Mouse (Mus musculus): ENCODE data around the gene Lsamp. TPM values are rescaled to one million over a fixed set of nuclear protein-coding genes. Genes with fewer than 3 reads are reported as not detected.

Lsamp gene
- polyA plus RNA-seq, 1 experiment from 2014 or later = 3.1 TPM

- H3K4me3 ChIP-seq (ENCODE audit: low read length) = no peak overlapping the region
- no peaks in the 10 kb centered on the region for H3K9me3 ChIP-seq (ENCODE audit: control insufficient read depth, low read length)
- ATAC-seq = no peak
- no peak overlapping the region for H3K9ac ChIP-seq (ENCODE audit: low read depth, low read length)
- no peaks in the 10 kb centered on the region for H3K36me3 ChIP-seq (ENCODE audit: control insufficient read depth, insufficient read depth, low read length)
- no peak overlapping the region for H3K27ac ChIP-seq (ENCODE audit: low read length)
- no peak overlapping the region for H3K4me2 ChIP-seq (ENCODE audit: low read depth, low read length)
- no peaks in the 10 kb centered on the region for H3K4me1 ChIP-seq (ENCODE audit: control insufficient read depth, insufficient read depth, low read length)
- H3K27me3 ChIP-seq (replicated peaks; ENCODE audit: control insufficient read depth, insufficient read depth, low read length) = no peaks in the 10 kb centered on the region
These were observed 2064.0 kb downstream of the Lsamp start for GRCm38 (mm10) chr16:42048138-42048537.

- 66% methylated on average over 3 of the region's 3 CpGs for WGBS
- no peaks in the 10 kb centered on the region for H3K27me3 ChIP-seq (replicated peaks; ENCODE audit: control insufficient read depth, insufficient read depth, low read length)
- H3K36me3 ChIP-seq (ENCODE audit: control insufficient read depth, insufficient read depth, low read length) = no peaks in the 10 kb centered on the region
- no peak for ATAC-seq
- no peak overlapping the region for H3K4me3 ChIP-seq (ENCODE audit: low read length)
- H3K27ac ChIP-seq (ENCODE audit: low read length) = no peak overlapping the region
- H3K9ac ChIP-seq (ENCODE audit: low read depth, low read length) = no peak overlapping the region
- H3K9me3 ChIP-seq (ENCODE audit: control insufficient read depth, low read length) = no peaks in the 10 kb centered on the region
- no peaks in the 10 kb centered on the region for H3K4me1 ChIP-seq (ENCODE audit: control insufficient read depth, insufficient read depth, low read length)
- H3K4me2 ChIP-seq (ENCODE audit: low read depth, low read length) = no peak overlapping the region
These were observed 2075.8 kb downstream of the Lsamp start for GRCm38 (mm10) chr16:42059927-42060326.

DNA sequence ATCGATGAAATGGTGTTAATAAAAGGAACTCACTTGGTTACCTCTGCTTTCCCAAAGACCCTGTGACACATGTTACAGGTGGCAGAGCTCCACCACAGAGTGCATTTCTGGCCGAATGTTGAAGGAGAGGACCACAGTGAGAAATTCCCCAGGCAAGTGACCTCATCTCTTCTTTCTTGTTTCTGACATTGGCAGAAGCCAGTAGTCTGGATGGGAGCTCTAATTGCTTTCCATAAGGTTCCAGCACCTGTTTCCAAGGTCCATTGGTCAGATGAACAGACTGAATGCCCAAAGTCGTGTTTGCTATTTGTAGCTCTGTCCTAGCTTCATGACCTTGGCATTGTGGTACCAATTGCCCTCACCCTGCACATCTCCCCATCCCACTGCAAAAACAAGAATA is 2090.2 kb downstream of the Lsamp start:
- Histone ChIP-seq H3K9ac (ENCODE audit: low read depth, low read length) (no peak overlapping the region), H3K36me3 (ENCODE audit: control insufficient read depth, insufficient read depth, low read length) (no peaks in the 10 kb centered on the region), H3K9me3 (ENCODE audit: control insufficient read depth, low read length) (no peaks in the 10 kb centered on the region), H3K27me3 (replicated peaks; ENCODE audit: control insufficient read depth, insufficient read depth, low read length) (no peaks in the 10 kb centered on the region), H3K4me2 (ENCODE audit: low read depth, low read length) (no peak overlapping the region), H3K4me1 (ENCODE audit: control insufficient read depth, insufficient read depth, low read length) (no peaks in the 10 kb centered on the region), H3K4me3 (ENCODE audit: low read length) (no peak overlapping the region), H3K27ac (ENCODE audit: low read length) (no peak overlapping the region)
- WGBS = 79% methylated on average over 3 of the region's 3 CpGs
- no peak for ATAC-seq

GRCm38 (mm10) chr16:42079573-42079972 is 2095.4 kb downstream of the Lsamp start:
- H3K27me3 ChIP-seq (replicated peaks; ENCODE audit: control insufficient read depth, insufficient read depth, low read length) = no peaks in the 10 kb centered on the region
- no peak overlapping the region for H3K27ac ChIP-seq (ENCODE audit: low read length)
- H3K4me1 ChIP-seq (ENCODE audit: control insufficient read depth, insufficient read depth, low read length) = no peaks in the 10 kb centered on the region
- H3K4me2 ChIP-seq (ENCODE audit: low read depth, low read length) = no peak overlapping the region
- no peak for ATAC-seq
- no peak overlapping the region for H3K4me3 ChIP-seq (ENCODE audit: low read length)
- 77% methylated on average over 4 of the region's 4 CpGs for WGBS
- no peak overlapping the region for H3K9ac ChIP-seq (ENCODE audit: low read depth, low read length)
- H3K36me3 ChIP-seq (ENCODE audit: control insufficient read depth, insufficient read depth, low read length) = no peaks in the 10 kb centered on the region
- H3K9me3 ChIP-seq (ENCODE audit: control insufficient read depth, low read length) = no peaks in the 10 kb centered on the region

DNA sequence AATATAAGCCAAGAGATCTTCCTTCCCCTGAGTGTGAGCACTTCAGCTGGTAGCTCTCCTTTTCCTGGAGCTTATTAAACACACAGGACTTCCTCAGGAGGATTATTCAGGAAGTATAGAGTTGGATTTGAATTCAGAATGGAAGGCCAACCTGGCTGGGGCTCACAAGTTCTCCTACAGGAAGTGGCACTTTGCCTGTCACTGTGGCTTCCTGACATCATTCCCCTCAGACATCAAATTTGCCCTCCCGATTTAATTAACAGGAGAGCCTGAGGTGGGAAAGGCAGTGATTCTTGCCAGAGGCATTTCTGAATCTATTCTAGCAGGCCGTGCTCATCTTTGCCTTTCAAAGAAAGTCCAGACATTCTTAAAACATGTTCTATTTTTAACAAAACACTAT is 2097.4 kb downstream of the Lsamp start:
- no peak for ATAC-seq
- no peak overlapping the region for H3K9ac ChIP-seq (ENCODE audit: low read depth, low read length)
- no peak overlapping the region for H3K4me2 ChIP-seq (ENCODE audit: low read depth, low read length)
- no peaks in the 10 kb centered on the region for H3K27me3 ChIP-seq (replicated peaks; ENCODE audit: control insufficient read depth, insufficient read depth, low read length)
- H3K4me1 ChIP-seq (ENCODE audit: control insufficient read depth, insufficient read depth, low read length) = no peaks in the 10 kb centered on the region
- H3K27ac ChIP-seq (ENCODE audit: low read length) = no peak overlapping the region
- no peak overlapping the region for H3K4me3 ChIP-seq (ENCODE audit: low read length)
- H3K9me3 ChIP-seq (ENCODE audit: control insufficient read depth, low read length) = no peaks in the 10 kb centered on the region
- 48% methylated on average over 2 of the region's 2 CpGs for WGBS
- no peaks in the 10 kb centered on the region for H3K36me3 ChIP-seq (ENCODE audit: control insufficient read depth, insufficient read depth, low read length)

GRCm38 (mm10) chr16:42097510-42097909 is 2113.3 kb downstream of the Lsamp start:
- Histone ChIP-seq H3K4me2 (ENCODE audit: low read depth, low read length) (no peak overlapping the region), H3K36me3 (ENCODE audit: control insufficient read depth, insufficient read depth, low read length) (no peaks in the 10 kb centered on the region), H3K27me3 (replicated peaks; ENCODE audit: control insufficient read depth, insufficient read depth, low read length) (no peaks in the 10 kb centered on the region), H3K9me3 (ENCODE audit: control insufficient read depth, low read length) (no peaks in the 10 kb centered on the region), H3K9ac (ENCODE audit: low read depth, low read length) (no peak overlapping the region), H3K4me1 (ENCODE audit: control insufficient read depth, insufficient read depth, low read length) (no peaks in the 10 kb centered on the region), H3K4me3 (ENCODE audit: low read length) (no peak overlapping the region), H3K27ac (ENCODE audit: low read length) (no peak overlapping the region)
- no peak for ATAC-seq
- 90% methylated on average over 1 of the region's 1 CpGs for WGBS

- Histone ChIP-seq H3K9me3 (ENCODE audit: control insufficient read depth, low read length) (no peaks in the 10 kb centered on the region), H3K27ac (ENCODE audit: low read length) (no peak overlapping the region), H3K4me1 (ENCODE audit: control insufficient read depth, insufficient read depth, low read length) (no peaks in the 10 kb centered on the region), H3K9ac (ENCODE audit: low read depth, low read length) (no peak overlapping the region), H3K4me3 (ENCODE audit: low read length) (no peak overlapping the region), H3K27me3 (replicated peaks; ENCODE audit: control insufficient read depth, insufficient read depth, low read length) (no peaks in the 10 kb centered on the region), H3K36me3 (ENCODE audit: control insufficient read depth, insufficient read depth, low read length) (no peaks in the 10 kb centered on the region), H3K4me2 (ENCODE audit: low read depth, low read length) (no peak overlapping the region)
- WGBS = 21% methylated on average over 2 of the region's 2 CpGs
- ATAC-seq = no peak
These were observed 2118.0 kb downstream of the Lsamp start for GRCm38 (mm10) chr16:42102186-42102585.

DNA sequence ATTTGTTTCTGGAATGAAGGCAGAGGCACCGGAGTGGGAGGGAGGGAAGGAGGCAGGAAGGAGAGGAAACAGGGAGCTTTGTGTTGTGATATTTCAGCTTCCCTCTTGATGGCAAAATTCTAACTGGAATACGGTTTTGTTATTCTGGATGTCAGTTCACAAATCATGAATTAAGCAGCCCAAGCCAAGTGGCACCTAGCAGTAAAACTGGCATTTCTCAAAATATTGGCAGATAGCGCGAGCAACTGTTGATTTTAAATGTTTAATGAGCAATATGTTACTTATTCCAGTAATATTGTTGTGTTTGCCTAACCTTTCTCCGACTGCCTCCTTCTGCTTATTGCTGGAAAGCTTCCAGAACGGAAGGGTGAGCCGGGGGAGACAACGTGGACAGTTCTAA is 2118.5 kb downstream of the Lsamp start:
- 29% methylated on average over 8 of the region's 8 CpGs for WGBS
- Histone ChIP-seq H3K9ac (ENCODE audit: low read depth, low read length) (no peak overlapping the region), H3K4me1 (ENCODE audit: control insufficient read depth, insufficient read depth, low read length) (no peaks in the 10 kb centered on the region), H3K27me3 (replicated peaks; ENCODE audit: control insufficient read depth, insufficient read depth, low read length) (no peaks in the 10 kb centered on the region), H3K9me3 (ENCODE audit: control insufficient read depth, low read length) (no peaks in the 10 kb centered on the region), H3K36me3 (ENCODE audit: control insufficient read depth, insufficient read depth, low read length) (no peaks in the 10 kb centered on the region), H3K4me2 (ENCODE audit: low read depth, low read length) (no peak overlapping the region), H3K27ac (ENCODE audit: low read length) (no peak overlapping the region), H3K4me3 (ENCODE audit: low read length) (no peak overlapping the region)
- ATAC-seq = no peak

GRCm38 (mm10) chr16:42112251-42112650 is 2128.1 kb downstream of the Lsamp start:
- WGBS = 96% methylated on average over 1 of the region's 1 CpGs
- Histone ChIP-seq H3K9me3 (ENCODE audit: control insufficient read depth, low read length) (no peaks in the 10 kb centered on the region), H3K27ac (ENCODE audit: low read length) (no peak overlapping the region), H3K4me2 (ENCODE audit: low read depth, low read length) (no peak overlapping the region), H3K27me3 (replicated peaks; ENCODE audit: control insufficient read depth, insufficient read depth, low read length) (no peaks in the 10 kb centered on the region), H3K4me1 (ENCODE audit: control insufficient read depth, insufficient read depth, low read length) (no peaks in the 10 kb centered on the region), H3K4me3 (ENCODE audit: low read length) (no peak overlapping the region), H3K9ac (ENCODE audit: low read depth, low read length) (no peak overlapping the region), H3K36me3 (ENCODE audit: control insufficient read depth, insufficient read depth, low read length) (no peaks in the 10 kb centered on the region)
- ATAC-seq = no peak

- H3K27ac ChIP-seq (ENCODE audit: low read length) = no peak overlapping the region
- H3K9ac ChIP-seq (ENCODE audit: low read depth, low read length) = no peak overlapping the region
- no peaks in the 10 kb centered on the region for H3K9me3 ChIP-seq (ENCODE audit: control insufficient read depth, low read length)
- no peak for ATAC-seq
- H3K36me3 ChIP-seq (ENCODE audit: control insufficient read depth, insufficient read depth, low read length) = no peaks in the 10 kb centered on the region
- no peak overlapping the region for H3K4me2 ChIP-seq (ENCODE audit: low read depth, low read length)
- H3K27me3 ChIP-seq (replicated peaks; ENCODE audit: control insufficient read depth, insufficient read depth, low read length) = no peaks in the 10 kb centered on the region
- 74% methylated on average over 2 of the region's 2 CpGs for WGBS
- no peaks in the 10 kb centered on the region for H3K4me1 ChIP-seq (ENCODE audit: control insufficient read depth, insufficient read depth, low read length)
- H3K4me3 ChIP-seq (ENCODE audit: low read length) = no peak overlapping the region
These were observed 2129.1 kb downstream of the Lsamp start for GRCm38 (mm10) chr16:42113246-42113645.
